Mouse (Mus musculus): ENCODE measurements around the gene Zfp985.

Gene Zfp985

GRCm38 (mm10) chr4:147601881-147602280 lies 48.8 kb downstream of the Zfp985 start:
- in situ Hi-C loops (cut with MboI, MseI), result loop anchor here (10.0 to 25.0 kb wide), 5 partner anchors 565 to 1915 kb away; no protein-coding TSS in a partner anchor

- in situ Hi-C loops (cut with MboI, MseI), result loop anchor here (10.0 to 25.0 kb wide), 5 partner anchors 567 to 1917 kb away; no protein-coding TSS in a partner anchor
These were observed 50.7 kb downstream of the Zfp985 start for GRCm38 (mm10) chr4:147603806-147604205.

GRCm38 (mm10) chr4:147605521-147605920 lies 52.4 kb downstream of the Zfp985 start:
- in situ Hi-C loops (cut with MboI, MseI), result loop anchor here (5.0 to 25.0 kb wide), 7 partner anchors 233 to 1918 kb away; no protein-coding TSS in a partner anchor

GRCm38 (mm10) chr4:147606511-147606910 lies 53.4 kb downstream of the Zfp985 start:
- in situ Hi-C loops (cut with MboI, MseI), result loop anchor here (5.0 to 25.0 kb wide), 7 partner anchors 234 to 1919 kb away; no protein-coding TSS in a partner anchor

GRCm38 (mm10) chr4:147633818-147634262 lies 80.8 kb downstream of the Zfp985 start:
- in situ Hi-C loops (cut with MboI, MseI), result loop anchor here in 1 of 2 experiments (5.0 to 10.0 kb wide), 2 partner anchors 151 to 1467 kb away; no protein-coding TSS in a partner anchor
